Mouse (Mus musculus) lung, adult 2 months (tissue): ENCODE data around the gene Bpifa5. TPM values are rescaled to one million over a fixed set of nuclear protein-coding genes. Genes with fewer than 3 reads are reported as not detected.

ENCODE experiments used
- DNase-seq: peaks from one replicate; pipeline ENCODE4 v3.0.0; 2022
- H3K4me1 ChIP-seq: fragments of 200-500 bp; 2 replicates; pipeline ENCODE4 v1.6.1; 2011; ENCODE audit warnings: low read length; ENCODE audit not compliant: control insufficient read depth, insufficient read depth
- H3K4me3 ChIP-seq: fragments of 200-500 bp; replicated peaks from 2 replicates; pipeline ENCODE3; 2011; ENCODE audit warnings: low read depth, mild to moderate bottlenecking, control low read depth, low read length; ENCODE audit errors: extremely low read depth
- CTCF ChIP-seq: fragments of 200-500 bp; IDR thresholded peaks from 2 replicates; pipeline ENCODE4 v1.5.1; 2011; ENCODE audit warnings: mild to moderate bottlenecking, low read length, control low read depth; ENCODE audit not compliant: insufficient read depth
- POLR2A ChIP-seq: fragments of 200-500 bp; IDR thresholded peaks from 2 replicates; pipeline ENCODE4 v1.6.1; 2011; ENCODE audit warnings: low read depth, mild to moderate bottlenecking, control low read depth, low read length, borderline replicate concordance; ENCODE audit errors: extremely low read depth
- WGBS: fragments of 180-500 bp; shearing (Covaris S2); methylation state at CpG from one replicate; pipeline ENCODE4 v1.1.7; 2018; 5-methylcytosine and 5-hydroxymethylcytosine counted together
- polyA plus RNA-seq: library from polyadenylated mRNA; depleted of rRNA; stranded (reverse); fragments of >200 nt; gene quantifications from 2 replicates; pipeline ENCODE4 v1.2.3, GENCODE M21; 2012

The Bpifa5 gene
- polyA plus RNA-seq, 1 experiment = 4.3 TPM

- 50% methylated on average over 6 of the region's 6 CpGs for WGBS
- Histone ChIP-seq H3K4me1 (peaks cover 2% of the 10 kb centered on the region), H3K4me3 (no peak overlapping the region)
- DNase-seq = peak; percentile 31
- no peak for TF ChIP-seq CTCF
- no peak for TF ChIP-seq POLR2A
These were observed 22.9 kb downstream of the Bpifa5 start for GRCm38 (mm10) chr2:154185319-154185718.

- Histone ChIP-seq H3K4me3 (no peak overlapping the region), H3K4me1 (peaks cover 2% of the 10 kb centered on the region)
- WGBS = 40% methylated on average over 3 of the region's 3 CpGs
- no peak for DNase-seq
- no peak for TF ChIP-seq CTCF
- no peak for TF ChIP-seq POLR2A
These were observed 23.3 kb downstream of the Bpifa5 start for GRCm38 (mm10) chr2:154185748-154186147.

- no peak overlapping the region for H3K4me3 ChIP-seq
- 41% methylated on average over 5 of the region's 5 CpGs for WGBS
- no peak for DNase-seq
These were observed 25.1 kb downstream of the Bpifa5 start for GRCm38 (mm10) chr2:154187468-154187867.

GRCm38 (mm10) chr2:154189877-154190434 is 27.5 kb downstream of the Bpifa5 start:
- H3K4me3 ChIP-seq = no peak overlapping the region
- DNase-seq = no peak
- peaks cover 2% of the 10 kb centered on the region for H3K4me1 ChIP-seq
- 75% methylated on average over 7 of the region's 7 CpGs for WGBS
- no peak for TF ChIP-seq CTCF
- no peak for TF ChIP-seq POLR2A

More at GRCm38 (mm10) chr2:154187468-154187867, 25.1 kb downstream of the Bpifa5 start:
- TF ChIP-seq POLR2A (no peak), CTCF (no peak)
- H3K4me1 ChIP-seq = peaks cover 2% of the 10 kb centered on the region

GRCm38 (mm10) chr2:154190546-154191258 is 28.3 kb downstream of the Bpifa5 start, which contains the start of gene Bpifb1:
Bpifb1 (plus strand) TSS chr2:154190818.
- DNase-seq = no peak
- WGBS = 82% methylated on average over 11 of the region's 11 CpGs
- peaks cover 2% of the 10 kb centered on the region for H3K4me1 ChIP-seq
- TF ChIP-seq POLR2A (no peak), CTCF (peak; percentile 17; the same call in 1 of the 2 replicates)
- H3K4me3 ChIP-seq = no peak within 1 kb of the TSS

- Histone ChIP-seq H3K4me3 (no peak overlapping the region), H3K4me1 (no peaks in the 10 kb centered on the region)
- no peak for DNase-seq
- TF ChIP-seq POLR2A (no peak), CTCF (no peak)
- 70% methylated on average over 2 of the region's 2 CpGs for WGBS
These were observed 29.7 kb downstream of the Bpifa5 start for GRCm38 (mm10) chr2:154192141-154192540.

GRCm38 (mm10) chr2:154193071-154193470 is 30.7 kb downstream of the Bpifa5 start:
- H3K4me1 ChIP-seq = no peaks in the 10 kb centered on the region
- H3K4me3 ChIP-seq = no peak overlapping the region
- DNase-seq = no peak
- WGBS = 90% methylated on average over 4 of the region's 4 CpGs
- TF ChIP-seq CTCF (no peak), POLR2A (no peak)

- no peak for DNase-seq
- H3K4me3 ChIP-seq = no peak overlapping the region
- TF ChIP-seq CTCF (no peak), POLR2A (no peak)
- no peaks in the 10 kb centered on the region for H3K4me1 ChIP-seq
- 67% methylated on average over 5 of the region's 5 CpGs for WGBS
These were observed 31.6 kb downstream of the Bpifa5 start for GRCm38 (mm10) chr2:154193994-154194504.

GRCm38 (mm10) chr2:154197036-154197435 is 34.6 kb downstream of the Bpifa5 start:
- no peak for DNase-seq
- WGBS = 86% methylated on average over 9 of the region's 9 CpGs
- Histone ChIP-seq H3K4me1 (no peaks in the 10 kb centered on the region), H3K4me3 (no peak overlapping the region)
- TF ChIP-seq CTCF = no peak
- no peak for TF ChIP-seq POLR2A
